Mouse (Mus musculus) MEL (cell line): ENCODE results near the gene Brd7. TPM values are rescaled to one million over a fixed set of nuclear protein-coding genes. Genes with fewer than 3 reads are reported as not detected.
A peak's percentile ranks its signal among the peaks of the same experiment; 100 is the strongest.

Experiments
- DNase-seq: peaks from one replicate; pipeline ENCODE4 v3.0.0; 2011; ENCODE audit warnings: low read depth, low spot score
- H3K27ac ChIP-seq: 2 replicates; pipeline ENCODE4 v1.5.1; 2012; ENCODE audit warnings: low read depth, mild to moderate bottlenecking, control low read depth, low read length, moderate library complexity; ENCODE audit not compliant: control insufficient read depth
- H3K27me3 ChIP-seq, 2 experiments: fragments of 150-350 bp in 1 of 2; sonication (generic) in 1 of 2; 2 replicates each; pipeline ENCODE4 v1.6.1; 2012; ENCODE audit warnings: low read length in 2 of 2, mild to moderate bottlenecking in 2 of 2, improper control_type of control experiment in 1 of 2, moderate library complexity in 1 of 2; ENCODE audit not compliant: insufficient read depth in 2 of 2, control insufficient read depth in 1 of 2
- H3K36me3 ChIP-seq, 2 experiments: 2 replicates each; pipeline ENCODE4 v1.6.1; 2012 to 2014; ENCODE audit warnings: low read length in 2 of 2, improper control_type of control experiment in 1 of 2, inconsistent platforms in 1 of 2, mild to moderate bottlenecking in 1 of 2; ENCODE audit not compliant: insufficient read depth in 2 of 2, control insufficient read depth in 1 of 2
- H3K4me1 ChIP-seq, 2 experiments: fragments of 150-350 bp in 1 of 2; sonication (generic) in 1 of 2; 2 replicates each; pipeline ENCODE4 v1.6.1; 2012; ENCODE audit warnings: low read length in 2 of 2, improper control_type of control experiment in 1 of 2, mild to moderate bottlenecking in 1 of 2; ENCODE audit not compliant: insufficient read depth in 2 of 2, control insufficient read depth in 1 of 2
- H3K4me3 ChIP-seq, 2 experiments: fragments of 150-350 bp in 1 of 2; sonication (generic) in 1 of 2; 2 replicates each; pipeline ENCODE4 v1.5.1; 2012; ENCODE audit warnings: low read depth in 2 of 2, low read length in 2 of 2, mild to moderate bottlenecking in 2 of 2, moderate library complexity in 2 of 2, control low read depth in 1 of 2, improper control_type of control experiment in 1 of 2; ENCODE audit not compliant: control insufficient read depth in 1 of 2, insufficient read depth in 1 of 2
- H3K79me2 ChIP-seq: 2 replicates; pipeline ENCODE4 v1.6.1; 2012; ENCODE audit warnings: mild to moderate bottlenecking, low read length, moderate library complexity; ENCODE audit not compliant: control insufficient read depth, poor library complexity, insufficient read depth
- H3K9ac ChIP-seq: 2 replicates; pipeline ENCODE4 v1.6.1; 2012; ENCODE audit warnings: low read depth, mild to moderate bottlenecking, control low read depth, low read length, moderate library complexity; ENCODE audit not compliant: control insufficient read depth, poor library complexity, severe bottlenecking
- H3K9me3 ChIP-seq: fragments of 150-350 bp; sonication (generic); replicated peaks from 2 replicates; pipeline ENCODE4 v1.6.1; 2012; ENCODE audit warnings: mild to moderate bottlenecking, low read length, improper control_type of control experiment, moderate library complexity; ENCODE audit not compliant: insufficient read depth
- BHLHE40 ChIP-seq: IDR thresholded peaks from 2 replicates; pipeline ENCODE4 v1.6.1; 2012; ENCODE audit warnings: low read depth, mild to moderate bottlenecking, inconsistent platforms, low read length, improper control_type of control experiment, borderline replicate concordance
- CHD1 ChIP-seq: IDR thresholded peaks from 2 replicates; pipeline ENCODE4 v1.6.1; 2012; ENCODE audit warnings: low read depth, mild to moderate bottlenecking, inconsistent platforms, low read length, improper control_type of control experiment
- CHD2 ChIP-seq: IDR thresholded peaks from 2 replicates; pipeline ENCODE4 v1.6.1; 2011; ENCODE audit warnings: low read length, improper control_type of control experiment
- CTCF ChIP-seq, 3 experiments: IDR thresholded peaks in 2 of 3; conservative IDR thresholded peaks in 1 of 3; 2 replicates each; pipeline ENCODE4 v1.5.1; 2011 to 2012; ENCODE audit warnings: low read length in 3 of 3, low read depth in 2 of 3, mild to moderate bottlenecking in 2 of 3, improper control_type of control experiment in 1 of 3, inconsistent platforms in 1 of 3, mixed read lengths in 1 of 3, moderate library complexity in 1 of 3; ENCODE audit not compliant: control insufficient read depth in 1 of 3, insufficient read depth in 1 of 3, poor library complexity in 1 of 3, severe bottlenecking in 1 of 3
- E2F4 ChIP-seq: IDR thresholded peaks from 2 replicates; pipeline ENCODE4 v1.6.1; 2011; ENCODE audit warnings: low read depth, low read length, improper control_type of control experiment, borderline replicate concordance
- ELF1 ChIP-seq: IDR thresholded peaks from 2 replicates; pipeline ENCODE4 v1.6.1; 2014; ENCODE audit warnings: low read depth, mild to moderate bottlenecking, inconsistent platforms, low read length, improper control_type of control experiment, moderate library complexity
- ETS1 ChIP-seq: IDR thresholded peaks from 2 replicates; pipeline ENCODE4 v1.6.1; 2012; ENCODE audit warnings: low read depth, mild to moderate bottlenecking, inconsistent platforms, low read length, improper control_type of control experiment, moderate library complexity
- HCFC1 ChIP-seq: IDR thresholded peaks from 2 replicates; pipeline ENCODE4 v1.6.1; 2012; ENCODE audit warnings: low read depth, mild to moderate bottlenecking, inconsistent platforms, low read length, improper control_type of control experiment, moderate library complexity
- JUND ChIP-seq: IDR thresholded peaks from 2 replicates; pipeline ENCODE4 v1.6.1; 2011; ENCODE audit warnings: low read depth, mild to moderate bottlenecking, improper control_type of control experiment, low read length
- MAX ChIP-seq: IDR thresholded peaks from 2 replicates; pipeline ENCODE4 v1.6.1; 2011; ENCODE audit warnings: low read length, improper control_type of control experiment
- MAZ ChIP-seq: IDR thresholded peaks from 2 replicates; pipeline ENCODE4 v1.6.1; 2012; ENCODE audit warnings: low read depth, mild to moderate bottlenecking, inconsistent platforms, low read length, improper control_type of control experiment
- MEF2A ChIP-seq: IDR thresholded peaks from 2 replicates; pipeline ENCODE4 v1.6.1; 2014; ENCODE audit warnings: low read depth, mild to moderate bottlenecking, inconsistent platforms, low read length, improper control_type of control experiment; ENCODE audit not compliant: poor library complexity, insufficient replicate concordance, severe bottlenecking; ENCODE audit errors: extremely low read depth
- MYB ChIP-seq: IDR thresholded peaks from 2 replicates; pipeline ENCODE4 v1.6.1; 2011; ENCODE audit warnings: mild to moderate bottlenecking, low read depth, low read length, improper control_type of control experiment
- NRF1 ChIP-seq: IDR thresholded peaks from 2 replicates; pipeline ENCODE4 v1.6.1; 2014; ENCODE audit warnings: low read depth, mild to moderate bottlenecking, inconsistent platforms, low read length, improper control_type of control experiment, moderate library complexity; ENCODE audit not compliant: poor library complexity, insufficient read depth, severe bottlenecking
- POLR2A ChIP-seq, 2 experiments: IDR thresholded peaks; 2 replicates each; pipeline ENCODE4 v1.6.1; 2011 to 2012; ENCODE audit warnings: low read length in 2 of 2, mild to moderate bottlenecking in 2 of 2, control low read depth in 1 of 2, improper control_type of control experiment in 1 of 2, low read depth in 1 of 2, moderate library complexity in 1 of 2; ENCODE audit not compliant: control insufficient read depth in 1 of 2, insufficient read depth in 1 of 2, poor library complexity in 1 of 2
- RAD21 ChIP-seq: IDR thresholded peaks from 2 replicates; pipeline ENCODE4 v1.6.1; 2011; ENCODE audit warnings: mild to moderate bottlenecking, low read depth, low read length, improper control_type of control experiment
- RCOR1 ChIP-seq: IDR thresholded peaks from 2 replicates; pipeline ENCODE4 v1.6.1; 2012; ENCODE audit warnings: low read depth, mild to moderate bottlenecking, inconsistent platforms, low read length, improper control_type of control experiment
- SIN3A ChIP-seq: IDR thresholded peaks from 2 replicates; pipeline ENCODE4 v1.6.1; 2012; ENCODE audit warnings: low read length, improper control_type of control experiment, inconsistent platforms
- SMC3 ChIP-seq: IDR thresholded peaks from 2 replicates; pipeline ENCODE4 v1.6.1; 2011; ENCODE audit warnings: low read depth, low read length, improper control_type of control experiment
- TBP ChIP-seq: IDR thresholded peaks from 2 replicates; pipeline ENCODE4 v1.8.0; 2011; ENCODE audit warnings: low read depth, low read length, improper control_type of control experiment
- TCF12 ChIP-seq: IDR thresholded peaks from 2 replicates; pipeline ENCODE4 v1.6.1; 2014; ENCODE audit warnings: low read depth, mild to moderate bottlenecking, inconsistent platforms, low read length, improper control_type of control experiment, moderate library complexity
- UBTF ChIP-seq: IDR thresholded peaks from 2 replicates; pipeline ENCODE4 v1.6.1; 2012; ENCODE audit warnings: low read depth, mild to moderate bottlenecking, inconsistent platforms, low read length, improper control_type of control experiment, moderate library complexity, borderline replicate concordance; ENCODE audit not compliant: insufficient read depth
- ZC3H11A ChIP-seq: IDR thresholded peaks from 2 replicates; pipeline ENCODE4 v1.6.1; 2012; ENCODE audit warnings: low read depth, mild to moderate bottlenecking, inconsistent platforms, low read length, improper control_type of control experiment
- ZMIZ1 ChIP-seq: IDR thresholded peaks from 2 replicates; pipeline ENCODE4 v1.6.1; 2012; ENCODE audit warnings: low read depth, mild to moderate bottlenecking, inconsistent platforms, low read length, improper control_type of control experiment, moderate library complexity
- polyA plus RNA-seq, 2 experiments: library from polyadenylated mRNA; stranded (reverse) in 1 of 2; unstranded in 1 of 2; fragments of >175 nt in 1 of 2; fragments of >200 nt in 1 of 2; gene quantifications; 2 replicates each; pipeline versions ENCODE4 v1.2.1 to v1.2.4; 2012; ENCODE audit warnings: low replicate concordance in 2 of 2, low read depth in 1 of 2; ENCODE audit not compliant: insufficient read length in 2 of 2, insufficient read depth in 1 of 2, missing spikeins in 1 of 2
- total RNA-seq: library from RNA; depleted of rRNA; stranded (reverse); fragments of 300-350 nt; gene quantifications from 2 replicates; pipeline ENCODE4 v1.2.3, GENCODE M21; 2012

Gene Brd7
- total and polyA plus RNA-seq, 3 experiments = 40.0 to 192 (median 89.0) TPM

- Histone ChIP-seq H3K79me2 (peaks cover 31% of the 10 kb centered on the region), H3K4me3 (no peak overlapping the region), H3K36me3 (peaks cover 0 to 26% of the 10 kb centered on the region in 2 experiments; a peak in 2 of 4 replicates), H3K27ac (no peak overlapping the region), H3K4me1 (peaks cover 7 to 30% of the 10 kb centered on the region in 2 experiments; a peak in 3 of 4 replicates), H3K9me3 (no peaks in the 10 kb centered on the region), H3K9ac (no peak overlapping the region), H3K27me3 (no peaks in the 10 kb centered on the region)
- no peak for TF ChIP-seq TCF12
- no peak for TF ChIP-seq MYB
- no peak for TF ChIP-seq BHLHE40
- no peak for TF ChIP-seq ELF1
- no peak for TF ChIP-seq NRF1
- TF ChIP-seq JUND = no peak
- TF ChIP-seq ZMIZ1 = no peak
- TF ChIP-seq CHD1 = no peak
- TF ChIP-seq TBP = no peak
- TF ChIP-seq CTCF (IDR thresholded peaks at IDR 0.05 in 2 of 3, conservative IDR thresholded peaks at IDR 0.05 in 1 of 3; ENCODE audit: control insufficient read depth in 1 of 3, insufficient read depth in 1 of 3, low read depth in 2 of 3, low read length in 3 of 3, poor library complexity in 1 of 3, severe bottlenecking in 1 of 3) = no peak
- no peak for TF ChIP-seq RCOR1
- TF ChIP-seq SIN3A = no peak
- no peak for TF ChIP-seq MAZ
- TF ChIP-seq RAD21 = no peak
- TF ChIP-seq HCFC1 = no peak
- TF ChIP-seq E2F4 = no peak
- no peak for TF ChIP-seq POLR2A (IDR thresholded peaks at IDR 0.05; ENCODE audit: control insufficient read depth in 1 of 2, insufficient read depth in 1 of 2, low read depth in 1 of 2, low read length in 2 of 2, poor library complexity in 1 of 2)
- DNase-seq = no peak
Observed at GRCm38 (mm10) chr8:88286421-88286960, 75.5 kb downstream of the Brd7 start.

DNA sequence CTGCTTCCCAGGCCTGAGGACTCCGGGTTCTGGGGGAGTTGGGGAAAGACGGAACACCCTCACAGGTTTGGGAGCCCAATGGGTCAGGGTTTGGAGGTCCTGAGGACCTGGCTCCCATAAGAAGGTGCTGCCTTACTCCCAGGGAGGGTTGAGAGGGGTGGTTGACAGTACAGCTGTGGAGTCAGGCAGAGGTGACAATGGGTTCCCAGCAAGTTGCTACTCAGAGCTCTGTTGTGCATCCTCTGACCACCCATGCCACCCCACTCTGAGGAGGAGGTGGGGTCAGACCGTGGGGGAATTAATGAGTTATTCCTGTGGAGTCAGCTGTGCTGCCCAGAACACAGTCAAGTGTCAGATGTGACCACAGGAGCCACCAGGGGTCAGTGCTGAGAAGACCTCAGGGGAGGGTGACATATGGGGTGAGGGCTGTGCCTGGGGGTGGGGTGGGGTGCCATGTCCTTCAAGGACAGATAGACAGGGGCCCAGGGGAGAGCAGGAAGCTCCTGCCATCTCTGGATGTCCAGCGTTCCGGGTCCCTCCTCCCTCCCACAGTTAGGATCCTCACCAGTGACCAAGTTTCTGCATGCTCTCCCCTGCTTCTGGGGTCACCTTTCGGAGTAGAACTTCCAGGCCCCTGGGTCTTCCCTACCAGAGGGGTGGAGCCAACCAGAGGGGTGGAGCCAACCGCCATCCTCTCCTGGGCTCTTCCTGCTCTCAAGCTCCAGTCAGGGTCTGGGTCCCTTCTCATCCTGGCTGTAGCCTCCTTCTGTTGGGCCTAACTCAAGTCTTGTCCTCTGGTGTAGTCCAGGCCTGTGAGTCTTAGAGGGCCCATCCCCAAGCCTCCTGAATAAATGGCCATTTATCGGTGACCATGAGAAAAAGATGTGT lies 76.3 kb downstream of the Brd7 start:
- TF ChIP-seq RCOR1 = no peak
- TF ChIP-seq ZMIZ1 = no peak
- TF ChIP-seq ETS1 = no peak
- no peak for TF ChIP-seq MAZ
- no peak for TF ChIP-seq CHD2
- TF ChIP-seq UBTF = no peak
- TF ChIP-seq SMC3 = peak; percentile 25; the same call in 1 of the 2 replicates
- peak; percentile 32 to 57 (median 36); a peak in 5 of 6 replicates for TF ChIP-seq CTCF (IDR thresholded peaks at IDR 0.05 in 2 of 3, conservative IDR thresholded peaks at IDR 0.05 in 1 of 3; ENCODE audit: control insufficient read depth in 1 of 3, insufficient read depth in 1 of 3, low read depth in 2 of 3, low read length in 3 of 3, poor library complexity in 1 of 3, severe bottlenecking in 1 of 3)
- no peak for TF ChIP-seq MAX
- TF ChIP-seq NRF1 = no peak
- TF ChIP-seq SIN3A = no peak
- TF ChIP-seq MEF2A = no peak
- no peak for TF ChIP-seq ZC3H11A
- no peak overlapping the region for H3K9ac ChIP-seq
- H3K36me3 ChIP-seq = peaks cover 0 to 32% of the 10 kb centered on the region in 2 experiments; a peak in 2 of 4 replicates
- DNase-seq = no peak
- H3K27me3 ChIP-seq = no peaks in the 10 kb centered on the region
- peaks cover 25% of the 10 kb centered on the region for H3K79me2 ChIP-seq
- no peak overlapping the region for H3K4me3 ChIP-seq
- peaks cover 14 to 38% of the 10 kb centered on the region in 2 experiments for H3K4me1 ChIP-seq
- no peaks in the 10 kb centered on the region for H3K9me3 ChIP-seq
- no peak overlapping the region for H3K27ac ChIP-seq
